Mouse (Mus musculus): ENCODE measurements around the gene Caln1.

- no peak for TF ChIP-seq GATA1 (IDR thresholded peaks at IDR 0.05; ENCODE audit: borderline replicate concordance, low read length)
- TF ChIP-seq FLI1 (IDR thresholded peaks at IDR 0.05; ENCODE audit: low read length), result no peak
These were observed 442.0 kb downstream of the Caln1 start for GRCm38 (mm10) chr5:130811266-130811665.

Measured in megakaryocyte, embryonic 14.5 days (primary cell).